Mouse (Mus musculus): ENCODE results near the gene Pth2.

Gene Pth2

DNA sequence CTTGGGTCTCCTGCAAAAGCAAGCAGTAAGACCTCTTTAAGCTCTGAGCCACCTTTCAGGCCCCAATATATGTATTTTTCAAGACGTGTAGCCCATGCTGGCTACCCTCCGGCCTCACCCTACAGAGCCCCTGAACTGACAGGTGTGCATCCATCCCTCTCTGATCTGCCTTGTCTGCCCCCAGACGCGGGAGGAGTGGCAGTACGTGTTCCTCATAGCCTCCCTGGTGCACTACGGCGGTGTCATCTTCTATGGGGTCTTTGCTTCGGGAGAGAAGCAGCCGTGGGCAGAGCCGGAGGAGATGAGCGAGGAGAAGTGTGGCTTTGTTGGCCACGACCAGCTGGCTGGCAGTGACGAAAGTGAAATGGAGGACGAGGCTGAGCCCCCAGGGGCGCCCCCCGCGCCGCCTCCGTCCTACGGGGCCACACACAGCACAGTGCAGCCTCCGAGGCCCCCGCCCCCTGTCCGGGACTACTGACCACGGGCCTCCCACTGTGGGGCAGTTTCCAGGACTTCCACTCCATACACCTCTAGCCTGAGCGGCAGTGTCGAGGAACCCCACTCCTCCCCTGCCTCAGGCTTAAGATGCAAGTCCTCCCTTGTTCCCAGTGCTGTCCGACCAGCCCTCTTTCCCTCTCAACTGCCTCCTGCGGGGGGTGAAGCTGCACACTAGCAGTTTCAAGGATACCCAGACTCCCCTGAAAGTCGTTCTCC, 6.1 kb upstream of the Pth2 start:
- POLR2A ChIA-PET, result interaction anchor here in 2 of 4 experiments (0.5 to 2.4 kb wide), 19 partner anchors 8 to 348 kb away, joined by 3 to 11 read pairs (median 4); partner anchors contain the start of genes Aldh16a1 (in 2 of the 2), Pih1d1 (in 1 of the 2), Prmt1 (in 1 of the 2) and Rcn3 (in 1 of the 2)

DNA sequence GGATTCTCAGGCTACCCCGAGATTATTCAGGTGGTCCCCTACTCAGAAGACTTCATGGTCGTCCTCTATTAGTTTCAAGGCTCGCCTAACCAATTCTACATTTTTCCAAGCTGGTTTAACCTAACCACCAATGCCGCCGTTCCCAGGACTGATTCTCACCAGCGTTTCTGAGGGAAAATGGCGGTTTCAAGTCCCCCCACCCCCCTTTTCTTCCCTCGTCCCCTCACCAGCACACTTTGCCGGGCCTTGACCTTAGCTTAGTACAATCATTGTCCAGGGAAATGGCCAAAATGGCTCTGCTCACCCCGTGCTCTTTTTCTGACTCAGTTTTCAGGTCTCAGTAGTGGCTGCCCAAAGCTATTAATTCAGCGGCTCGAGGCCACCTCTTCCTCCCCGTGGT, 5.4 kb upstream of the Pth2 start:
- CTCF ChIA-PET, result interaction anchor here (0.6 to 4.6 kb wide), 18 partner anchors 10 to 690 kb away, joined by 3 to 30 read pairs (median 4); partner anchors contain the start of genes Aldh16a1 (in 1 of the 4), Gys1 (in 1 of the 4), Pih1d1 (in 1 of the 4) and Rcn3 (in 1 of the 4)
- POLR2A ChIA-PET, result interaction anchor here in 2 of 4 experiments (0.5 to 2.4 kb wide), 12 partner anchors 10 to 349 kb away, joined by 3 to 11 read pairs (median 3); partner anchors contain the start of genes Aldh16a1 (in 2 of the 2), Pih1d1 (in 1 of the 2), Rcn3 (in 1 of the 2) and Rras (in 1 of the 2)

More for the DNA sequence above, 6.1 kb upstream of the Pth2 start:
- CTCF ChIA-PET, result interaction anchor here (0.6 to 4.6 kb wide), 30 partner anchors 9 to 454 kb away, joined by 3 to 30 read pairs (median 4); partner anchors contain the start of genes Rcn3 (in 2 of the 4), Aldh16a1 (in 1 of the 4), Ccdc155 (in 1 of the 4) and Gys1 (in 1 of the 4)

DNA sequence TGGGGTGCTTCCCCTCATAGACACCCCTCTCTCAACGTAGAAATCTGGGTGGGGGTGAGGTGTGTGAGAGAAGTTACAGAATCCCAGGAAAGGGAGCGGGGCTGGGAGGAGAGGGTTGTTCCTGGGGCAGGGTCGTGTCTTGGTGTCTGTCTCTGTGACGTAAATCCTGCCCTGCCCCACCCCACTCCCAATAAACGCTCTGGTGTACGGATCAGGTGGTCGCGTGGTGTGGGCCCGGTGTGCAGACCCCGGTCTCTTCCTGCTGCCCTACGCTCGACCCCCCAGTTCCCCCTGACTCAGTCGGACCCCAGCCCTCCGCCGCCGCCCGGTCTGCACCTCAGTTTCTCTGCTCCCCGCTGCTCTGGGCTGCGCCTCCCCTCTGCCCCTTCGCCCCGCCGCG, 4.9 kb upstream of the Pth2 start:
- CTCF ChIA-PET, result interaction anchor here (0.6 to 4.6 kb wide), 8 partner anchors 14 to 691 kb away, joined by 3 to 30 read pairs (median 6); no protein-coding TSS in a partner anchor
- POLR2A ChIA-PET, result interaction anchor here in 2 of 4 experiments (0.6 to 2.4 kb wide), 8 partner anchors 9 to 102 kb away, joined by 3 to 11 read pairs (median 4); partner anchors contain the start of genes Aldh16a1 (in 1 of the 2) and Slc17a7 (in 1 of the 2)

DNA sequence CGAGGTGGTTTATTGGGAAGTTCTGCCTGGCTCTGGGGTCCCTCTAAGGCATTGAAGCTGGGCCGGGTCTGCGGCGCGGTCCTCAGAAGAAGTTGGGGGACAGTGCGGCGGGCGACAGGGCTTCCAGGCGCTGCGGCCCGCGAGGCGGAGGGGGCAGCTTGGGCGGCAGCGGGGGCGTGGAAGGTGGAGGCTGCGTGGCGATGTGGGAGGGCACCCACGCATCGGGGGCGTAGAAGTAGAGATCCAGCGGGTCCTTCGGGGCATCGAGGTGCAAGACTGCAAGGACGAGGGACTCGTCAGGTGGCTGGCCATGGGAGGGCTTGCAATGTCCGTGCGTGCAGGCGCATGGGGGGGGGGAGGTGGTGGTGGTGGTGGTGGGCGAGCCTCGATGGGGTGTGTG, 4.4 kb upstream of the Pth2 start:
- ChIA-PET POLR2A (interaction anchor here in 2 of 4 experiments (0.5 to 1.4 kb wide), 5 partner anchors 10 to 191 kb away, joined by 3 to 5 read pairs (median 3); no protein-coding TSS in a partner anchor), CTCF (interaction anchor here in 1 of 4 experiments (0.6 to 0.7 kb wide), 4 partner anchors 21 to 649 kb away, joined by 3 to 5 read pairs (median 4); no protein-coding TSS in a partner anchor)

DNA sequence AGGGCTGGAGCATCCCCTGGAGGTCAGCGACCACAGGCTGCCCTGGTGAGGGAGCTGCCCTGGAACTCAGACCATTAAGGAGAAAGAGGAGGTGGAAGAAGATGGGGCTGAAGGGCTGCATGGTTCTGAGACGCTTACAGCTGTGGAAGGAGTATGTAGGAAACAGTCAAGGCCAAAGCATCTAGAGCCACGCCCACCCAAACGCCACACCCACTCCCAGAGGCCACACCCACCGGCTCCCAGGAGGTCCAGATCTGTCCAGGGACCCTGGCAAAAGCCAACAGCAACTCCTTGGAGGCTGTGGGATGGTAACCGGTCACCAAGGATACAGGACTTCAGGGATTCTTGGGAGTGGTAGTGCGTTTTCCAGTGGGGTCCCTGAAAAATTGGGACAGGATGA, 2.2 kb upstream of the Pth2 start:
- ChIA-PET CTCF (interaction anchor here in 2 of 4 experiments (0.9 to 1.0 kb wide), 2 partner anchors 16 kb away, joined by 3 read pairs; no protein-coding TSS in a partner anchor), POLR2A (interaction anchor here in 2 of 4 experiments (0.7 to 1.6 kb wide), 7 partner anchors 9 to 81 kb away, joined by 3 to 7 read pairs (median 3); partner anchors contain the start of gene Aldh16a1 (in 1 of the 2))

DNA sequence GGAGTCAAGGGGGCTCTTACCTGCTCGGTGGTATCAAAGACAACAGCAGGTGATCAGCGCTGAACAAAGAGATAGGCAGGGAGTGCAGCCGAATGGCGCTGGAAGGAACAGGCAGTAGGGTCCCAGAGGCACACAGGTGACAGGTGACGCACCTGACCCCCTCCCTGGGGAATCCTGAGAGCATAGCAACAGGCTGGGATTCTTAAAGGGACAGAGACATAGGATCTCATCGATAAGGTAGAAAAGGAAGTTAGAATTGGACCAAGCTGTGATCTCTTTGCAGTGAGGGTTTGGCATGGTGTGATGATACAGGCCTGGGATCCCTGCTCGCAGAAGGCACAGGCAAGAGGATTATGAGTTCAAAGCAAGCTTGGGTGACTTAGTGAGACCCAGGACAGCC, 1.3 kb upstream of the Pth2 start, which contains the start of gene Gfy:
Gene Gfy (minus strand): TSS at position 101 of the 400 bp plus-strand sequence.
- POLR2A ChIA-PET, result interaction anchor here in 1 of 4 experiments (0.6 kb wide), 1 partner anchor 181 kb away, joined by 3 read pairs; no protein-coding TSS in a partner anchor
- CTCF ChIA-PET, result no interaction called here

DNA sequence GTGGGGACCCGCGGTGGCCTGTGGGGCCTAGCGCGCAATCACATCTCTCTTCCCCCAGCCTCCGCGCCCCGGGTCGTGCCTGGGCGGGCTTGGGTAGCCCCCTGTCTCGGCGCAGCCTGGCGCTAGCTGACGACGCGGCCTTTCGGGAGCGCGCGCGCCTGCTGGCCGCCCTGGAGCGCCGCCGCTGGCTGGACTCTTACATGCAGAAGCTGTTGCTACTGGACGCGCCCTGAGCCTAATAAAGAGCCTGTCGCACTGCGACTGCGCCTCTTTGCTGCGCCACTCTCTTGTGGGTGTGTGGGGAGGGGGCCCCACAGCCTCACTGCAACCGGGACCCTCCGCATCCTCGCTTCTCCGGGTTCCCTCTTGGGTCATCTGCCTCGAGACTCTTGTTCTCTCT, 745 bp downstream of the Pth2 start:
- ChIA-PET CTCF (interaction anchor here in 3 of 4 experiments (0.6 to 2.0 kb wide), 19 partner anchors 8 to 253 kb away, joined by 3 to 17 read pairs (median 5); partner anchors contain the start of genes Aldh16a1 (in 1 of the 3), Ccdc155 (in 1 of the 3), Gys1 (in 1 of the 3) and Pih1d1 (in 1 of the 3)), POLR2A (interaction anchor here in 3 of 4 experiments (0.6 to 2.7 kb wide), 42 partner anchors 9 to 739 kb away, joined by 3 to 25 read pairs (median 4); partner anchors contain the start of genes Ccdc155 (in 3 of the 3), Aldh16a1 (in 2 of the 3), Dhdh (in 1 of the 3) and Il4i1 (in 1 of the 3))

DNA sequence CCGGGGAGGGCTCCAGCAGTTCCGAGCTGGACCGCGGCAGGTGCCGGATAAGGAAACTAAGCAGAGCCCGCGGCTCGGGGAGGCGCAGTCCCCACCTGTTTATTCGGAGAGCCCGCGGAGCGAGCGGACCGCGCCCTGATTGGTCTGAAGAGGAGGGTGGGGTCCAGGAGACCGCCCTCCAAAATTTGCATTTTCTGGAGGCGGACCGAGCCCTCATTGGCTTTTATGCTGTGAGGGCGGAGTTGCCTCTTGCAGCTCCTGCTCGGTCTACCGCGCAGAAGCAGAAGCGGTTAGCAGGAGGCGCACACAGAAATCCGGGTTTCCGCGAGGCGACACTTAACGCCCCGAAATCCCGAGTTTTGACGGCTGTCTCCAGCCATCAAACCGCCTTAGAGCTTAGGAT, 1.4 kb downstream of the Pth2 start:
- ChIA-PET POLR2A (interaction anchor here in 3 of 4 experiments (0.6 to 2.7 kb wide), 64 partner anchors 9 to 740 kb away, joined by 3 to 25 read pairs (median 3); partner anchors contain the start of genes Ccdc155 (in 3 of the 3), Aldh16a1 (in 2 of the 3), Rcn3 (in 2 of the 3) and Tead2 (in 2 of the 3)), CTCF (interaction anchor here in 2 of 4 experiments (0.6 to 2.0 kb wide), 24 partner anchors 8 to 411 kb away, joined by 3 to 17 read pairs (median 4); partner anchors contain the start of genes Aldh16a1 (in 1 of the 2), Ccdc155 (in 1 of the 2), Fcgrt (in 1 of the 2) and Gys1 (in 1 of the 2))

DNA sequence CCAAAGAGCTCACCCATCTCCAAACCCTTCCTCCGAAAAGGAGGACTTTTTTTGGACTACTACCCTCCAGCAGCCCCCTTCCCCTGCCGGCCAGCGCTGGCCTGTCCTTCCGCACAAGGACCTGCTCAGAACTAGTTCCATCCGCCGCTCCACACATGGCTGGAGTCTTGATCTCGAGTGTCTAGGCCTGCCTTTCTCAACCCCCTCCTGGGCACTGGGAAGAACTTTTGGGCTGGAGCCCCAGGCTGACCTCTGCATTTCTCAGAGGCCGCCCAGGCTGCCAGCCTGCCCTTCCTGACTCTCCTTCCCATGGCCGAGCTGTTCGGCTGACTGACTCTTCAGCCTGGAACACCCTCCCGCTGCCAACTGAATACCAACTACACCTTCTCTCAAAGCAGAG, 1.8 kb downstream of the Pth2 start:
- CTCF ChIA-PET, result interaction anchor here in 3 of 4 experiments (0.6 to 2.0 kb wide), 23 partner anchors 9 to 411 kb away, joined by 3 to 17 read pairs (median 4); partner anchors contain the start of genes Aldh16a1 (in 1 of the 3), Ccdc155 (in 1 of the 3), Fcgrt (in 1 of the 3) and Pih1d1 (in 1 of the 3)
- POLR2A ChIA-PET, result interaction anchor here in 3 of 4 experiments (0.6 to 2.7 kb wide), 59 partner anchors 9 to 367 kb away, joined by 3 to 25 read pairs (median 4); partner anchors contain the start of genes Ccdc155 (in 3 of the 3), Aldh16a1 (in 2 of the 3), Rcn3 (in 2 of the 3) and Tead2 (in 2 of the 3)

DNA sequence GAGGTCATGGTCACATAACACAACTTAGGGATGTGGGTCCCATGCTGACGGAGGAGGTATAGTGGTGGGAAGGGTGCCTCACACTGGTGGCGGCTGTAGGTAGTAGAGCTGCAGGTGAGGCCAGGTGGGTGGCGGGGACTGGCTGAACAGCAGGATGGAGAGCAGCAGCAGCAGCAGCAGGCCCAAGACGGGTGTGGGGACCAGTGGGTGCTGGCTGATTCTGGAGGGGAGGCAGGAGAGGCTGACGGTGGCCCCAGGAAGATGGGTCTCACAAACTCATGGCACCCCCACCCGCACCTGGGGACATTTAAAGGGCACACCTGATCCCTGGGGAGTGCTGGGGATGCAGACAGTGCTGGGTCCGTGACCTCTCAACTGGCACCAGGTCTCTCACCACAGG, 2.9 kb downstream of the Pth2 start:
- CTCF ChIA-PET, result interaction anchor here in 3 of 4 experiments (0.6 to 1.1 kb wide), 5 partner anchors 15 to 251 kb away, joined by 3 read pairs; partner anchors contain the start of gene Gys1 (in 1 of the 3)
- POLR2A ChIA-PET, result interaction anchor here in 2 of 4 experiments (0.9 to 2.7 kb wide), 5 partner anchors 8 to 53 kb away, joined by 3 to 7 read pairs (median 4); no protein-coding TSS in a partner anchor

DNA sequence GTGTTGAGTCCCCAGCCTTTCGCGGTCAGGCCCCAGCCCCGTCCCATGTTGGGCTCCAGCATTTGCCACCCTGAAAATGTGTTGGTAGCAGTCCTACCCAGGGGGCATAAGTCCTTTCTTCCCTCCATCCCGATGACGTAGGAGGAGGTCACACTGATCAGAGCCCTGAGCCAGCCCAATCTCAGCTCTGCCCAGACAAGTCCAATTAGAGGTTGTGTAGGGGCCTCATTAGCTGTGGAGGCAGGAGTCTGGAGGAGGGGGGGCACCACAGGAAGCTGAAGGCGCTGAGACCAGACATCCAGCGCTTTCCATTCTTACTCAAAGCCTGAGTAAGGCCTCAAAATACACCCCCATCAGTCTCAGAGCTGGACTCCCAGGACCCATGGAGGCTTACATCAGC, 5.1 kb downstream of the Pth2 start:
- ChIA-PET CTCF (interaction anchor here in 3 of 4 experiments (0.9 to 1.9 kb wide), 5 partner anchors 13 to 15 kb away, joined by 3 to 6 read pairs (median 4); no protein-coding TSS in a partner anchor), POLR2A (interaction anchor here in 3 of 4 experiments (1.1 to 2.4 kb wide), 6 partner anchors 8 to 22 kb away, joined by 3 to 10 read pairs (median 4); partner anchors contain the start of gene Ccdc155 (in 1 of the 3))

DNA sequence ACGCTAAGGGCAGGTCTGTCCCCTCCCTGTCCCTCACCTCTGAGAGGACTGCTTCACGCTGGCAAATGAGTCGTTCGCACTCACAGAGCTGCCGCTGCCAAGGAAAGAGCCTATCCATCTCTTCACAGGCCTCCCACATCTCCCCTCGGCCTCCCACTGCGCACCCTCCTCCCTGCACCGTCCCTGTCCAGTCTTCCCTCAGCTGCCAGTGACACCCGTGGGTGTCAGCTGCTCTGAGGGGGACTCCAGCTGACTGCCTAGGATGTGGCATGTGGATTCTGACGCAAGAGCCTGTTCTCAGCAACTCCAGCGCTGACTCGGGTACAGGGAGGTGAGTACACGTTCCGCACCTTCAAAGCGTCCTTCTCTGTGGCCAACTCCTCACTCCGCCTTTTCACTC, 8.8 kb downstream of the Pth2 start:
- ChIA-PET CTCF (interaction anchor here in 2 of 4 experiments (0.8 to 3.3 kb wide), 4 partner anchors 9 to 27 kb away, joined by 3 to 10 read pairs (median 6); no protein-coding TSS in a partner anchor), POLR2A (interaction anchor here in 3 of 4 experiments (0.5 to 2.8 kb wide), 12 partner anchors 10 to 277 kb away, joined by 3 to 10 read pairs (median 3); partner anchors contain the start of genes Aldh16a1 (in 1 of the 3), Ccdc155 (in 1 of the 3) and Scaf1 (in 1 of the 3))

DNA sequence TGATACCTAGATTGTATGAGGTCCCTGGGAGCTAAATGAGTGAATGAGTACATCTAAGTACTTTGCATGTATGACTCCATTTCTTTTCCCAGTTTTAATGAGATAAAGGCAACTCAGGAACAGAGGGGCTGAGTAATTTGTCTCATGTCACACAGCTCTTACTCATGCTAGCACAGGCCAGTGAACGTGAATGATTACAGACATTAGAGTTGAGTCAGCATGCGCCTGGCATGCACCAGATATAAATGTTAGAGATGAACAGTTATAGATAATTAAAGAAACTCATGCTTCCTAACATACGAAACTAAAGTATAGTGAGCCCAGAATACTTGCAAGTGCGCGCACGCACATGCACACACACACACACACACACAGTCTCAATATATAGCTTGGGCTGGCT, 9.4 kb downstream of the Pth2 start:
- ChIA-PET POLR2A (interaction anchor here (0.5 to 2.8 kb wide), 13 partner anchors 9 to 174 kb away, joined by 3 to 10 read pairs (median 3); partner anchors contain the start of genes Aldh16a1 (in 1 of the 4), Ccdc155 (in 1 of the 4) and Scaf1 (in 1 of the 4)), CTCF (interaction anchor here in 2 of 4 experiments (0.8 to 3.3 kb wide), 3 partner anchors 8 to 28 kb away, joined by 3 to 10 read pairs (median 6); no protein-coding TSS in a partner anchor)

DNA sequence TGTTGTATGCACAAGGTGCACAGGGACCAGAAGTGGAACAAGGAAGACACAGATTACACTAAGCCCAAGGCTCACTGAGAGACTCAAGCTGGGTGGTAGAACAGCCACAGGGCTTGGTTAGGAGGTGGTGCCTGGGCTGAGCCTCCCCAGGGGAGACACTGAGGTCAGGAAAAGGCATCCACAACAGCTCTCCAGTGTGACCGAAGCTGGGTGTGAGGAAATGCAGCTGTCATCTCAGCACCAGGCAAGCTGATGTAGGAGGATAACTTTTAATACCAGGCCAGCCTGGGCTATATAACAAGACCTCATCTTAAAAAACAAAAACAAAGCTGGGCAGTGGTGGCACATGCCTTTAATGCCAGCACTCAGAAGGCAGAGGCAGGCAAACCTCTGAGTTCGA, 10.4 kb downstream of the Pth2 start:
- ChIA-PET CTCF (interaction anchor here in 2 of 4 experiments (1.8 to 3.5 kb wide), 3 partner anchors 9 to 29 kb away, joined by 8 to 14 read pairs (median 10); no protein-coding TSS in a partner anchor), POLR2A (interaction anchor here in 2 of 4 experiments (0.5 to 2.4 kb wide), 8 partner anchors 9 to 227 kb away, joined by 3 to 12 read pairs (median 3); partner anchors contain the start of genes Prmt1 (in 1 of the 2) and Tead2 (in 1 of the 2))

DNA sequence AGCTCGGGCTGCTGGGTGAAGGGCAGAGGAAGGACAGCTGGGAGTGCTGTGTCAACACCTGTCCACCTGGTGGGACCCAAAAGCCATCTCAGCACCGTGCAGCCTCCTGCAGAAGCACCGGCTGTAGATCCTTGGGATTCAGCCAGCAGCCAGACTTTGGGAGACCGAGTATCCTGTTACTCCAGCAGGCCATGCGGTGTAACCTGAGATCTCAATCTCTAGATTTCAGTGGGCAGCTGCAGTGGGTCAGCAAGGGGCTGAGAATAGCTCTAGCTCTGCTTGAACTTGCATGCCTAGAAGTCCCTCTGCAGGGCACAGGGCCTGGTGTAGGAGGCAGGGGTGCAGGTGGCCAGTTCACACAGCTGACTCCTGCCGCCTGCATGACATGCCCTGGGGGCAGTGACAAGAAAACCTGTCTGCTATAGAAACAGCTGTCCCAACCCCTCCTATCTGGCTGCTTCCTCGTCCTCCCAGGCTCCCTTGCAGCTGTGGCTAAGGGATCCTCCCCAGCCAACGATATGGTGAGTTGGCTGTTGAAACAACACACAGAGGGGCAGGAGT, 11.1 kb downstream of the Pth2 start:
- ChIA-PET POLR2A (interaction anchor here in 3 of 4 experiments (0.5 to 2.4 kb wide), 12 partner anchors 9 to 226 kb away, joined by 3 to 12 read pairs (median 4); partner anchors contain the start of genes Ccdc155 (in 1 of the 3), Prmt1 (in 1 of the 3), Slc17a7 (in 1 of the 3) and Tead2 (in 1 of the 3)), CTCF (interaction anchor here in 3 of 4 experiments (0.6 to 3.5 kb wide), 6 partner anchors 10 to 55 kb away, joined by 3 to 15 read pairs (median 9); no protein-coding TSS in a partner anchor)

All from embryonic stem cell, embryonic (primary cell).